Mouse (Mus musculus) bone marrow, adult 2 months (tissue): Measurements from ENCODE around the gene Ypel3.

Source experiments
- CTCF ChIP-seq: fragments of 200-500 bp; IDR thresholded peaks from 2 replicates; pipeline ENCODE4 v1.5.1; 2011; ENCODE audit warnings: low read length, control low read depth; ENCODE audit not compliant: control insufficient read depth, insufficient read depth
- POLR2A ChIP-seq: fragments of 200-500 bp; IDR thresholded peaks from 2 replicates; pipeline ENCODE4 v1.6.1; 2011; ENCODE audit warnings: low read depth, mild to moderate bottlenecking, control low read depth, low read length, borderline replicate concordance; ENCODE audit not compliant: control insufficient read depth

GRCm38 (mm10) chr7:126822741-126823140 is 46.0 kb downstream of the Ypel3 start:
- TF ChIP-seq POLR2A: no peak
- TF ChIP-seq CTCF: no peak
